Mouse (Mus musculus) MEL (cell line): ENCODE data around the gene Akap1. TPM values are rescaled to one million over a fixed set of nuclear protein-coding genes. Genes with fewer than 3 reads are reported as not detected.

Experiments used
- DNase-seq: peaks from one replicate; pipeline ENCODE4 v3.0.0; 2011; ENCODE audit warnings: low read depth, low spot score
- H3K27ac ChIP-seq: 2 replicates; pipeline ENCODE4 v1.5.1; 2012; ENCODE audit warnings: low read depth, mild to moderate bottlenecking, control low read depth, low read length, moderate library complexity; ENCODE audit not compliant: control insufficient read depth
- H3K27me3 ChIP-seq, 2 experiments: fragments of 150-350 bp in 1 of 2; sonication (generic) in 1 of 2; 2 replicates each; pipeline ENCODE4 v1.6.1; 2012; ENCODE audit warnings: low read length in 2 of 2, mild to moderate bottlenecking in 2 of 2, improper control_type of control experiment in 1 of 2, moderate library complexity in 1 of 2; ENCODE audit not compliant: insufficient read depth in 2 of 2, control insufficient read depth in 1 of 2
- H3K36me3 ChIP-seq, 2 experiments: 2 replicates each; pipeline ENCODE4 v1.6.1; 2012 to 2014; ENCODE audit warnings: low read length in 2 of 2, improper control_type of control experiment in 1 of 2, inconsistent platforms in 1 of 2, mild to moderate bottlenecking in 1 of 2; ENCODE audit not compliant: insufficient read depth in 2 of 2, control insufficient read depth in 1 of 2
- H3K4me1 ChIP-seq, 2 experiments: fragments of 150-350 bp in 1 of 2; sonication (generic) in 1 of 2; 2 replicates each; pipeline ENCODE4 v1.6.1; 2012; ENCODE audit warnings: low read length in 2 of 2, improper control_type of control experiment in 1 of 2, mild to moderate bottlenecking in 1 of 2; ENCODE audit not compliant: insufficient read depth in 2 of 2, control insufficient read depth in 1 of 2
- H3K4me3 ChIP-seq, 2 experiments: fragments of 150-350 bp in 1 of 2; sonication (generic) in 1 of 2; 2 replicates each; pipeline ENCODE4 v1.5.1; 2012; ENCODE audit warnings: low read depth in 2 of 2, low read length in 2 of 2, mild to moderate bottlenecking in 2 of 2, moderate library complexity in 2 of 2, control low read depth in 1 of 2, improper control_type of control experiment in 1 of 2; ENCODE audit not compliant: control insufficient read depth in 1 of 2, insufficient read depth in 1 of 2
- H3K79me2 ChIP-seq: 2 replicates; pipeline ENCODE4 v1.6.1; 2012; ENCODE audit warnings: mild to moderate bottlenecking, low read length, moderate library complexity; ENCODE audit not compliant: control insufficient read depth, poor library complexity, insufficient read depth
- H3K9ac ChIP-seq: 2 replicates; pipeline ENCODE4 v1.6.1; 2012; ENCODE audit warnings: low read depth, mild to moderate bottlenecking, control low read depth, low read length, moderate library complexity; ENCODE audit not compliant: control insufficient read depth, poor library complexity, severe bottlenecking
- H3K9me3 ChIP-seq: fragments of 150-350 bp; sonication (generic); replicated peaks from 2 replicates; pipeline ENCODE4 v1.6.1; 2012; ENCODE audit warnings: mild to moderate bottlenecking, low read length, improper control_type of control experiment, moderate library complexity; ENCODE audit not compliant: insufficient read depth
- BHLHE40 ChIP-seq: IDR thresholded peaks from 2 replicates; pipeline ENCODE4 v1.6.1; 2012; ENCODE audit warnings: low read depth, mild to moderate bottlenecking, inconsistent platforms, low read length, improper control_type of control experiment, borderline replicate concordance
- CHD1 ChIP-seq: IDR thresholded peaks from 2 replicates; pipeline ENCODE4 v1.6.1; 2012; ENCODE audit warnings: low read depth, mild to moderate bottlenecking, inconsistent platforms, low read length, improper control_type of control experiment
- CHD2 ChIP-seq: IDR thresholded peaks from 2 replicates; pipeline ENCODE4 v1.6.1; 2011; ENCODE audit warnings: low read length, improper control_type of control experiment
- ELF1 ChIP-seq: IDR thresholded peaks from 2 replicates; pipeline ENCODE4 v1.6.1; 2014; ENCODE audit warnings: low read depth, mild to moderate bottlenecking, inconsistent platforms, low read length, improper control_type of control experiment, moderate library complexity
- GABPA ChIP-seq: IDR thresholded peaks from 2 replicates; pipeline ENCODE4 v1.6.1; 2012; ENCODE audit warnings: low read depth, mild to moderate bottlenecking, inconsistent platforms, low read length, improper control_type of control experiment, moderate library complexity
- GATA1 ChIP-seq: IDR thresholded peaks from 2 replicates; pipeline ENCODE4 v1.6.1; 2011; ENCODE audit warnings: low read depth, low read length, improper control_type of control experiment
- JUND ChIP-seq: IDR thresholded peaks from 2 replicates; pipeline ENCODE4 v1.6.1; 2011; ENCODE audit warnings: low read depth, mild to moderate bottlenecking, improper control_type of control experiment, low read length
- MAX ChIP-seq: IDR thresholded peaks from 2 replicates; pipeline ENCODE4 v1.6.1; 2011; ENCODE audit warnings: low read length, improper control_type of control experiment
- MXI1 ChIP-seq: IDR thresholded peaks from 2 replicates; pipeline ENCODE4 v1.6.1; 2011; ENCODE audit warnings: mild to moderate bottlenecking, low read depth, low read length, improper control_type of control experiment
- MYC ChIP-seq: IDR thresholded peaks from 2 replicates; pipeline ENCODE4 v1.6.1; 2011; ENCODE audit warnings: low read depth, mild to moderate bottlenecking, low read length, improper control_type of control experiment, moderate library complexity
- NELFE ChIP-seq: IDR thresholded peaks from 2 replicates; pipeline ENCODE4 v1.6.1; 2011; ENCODE audit warnings: low read depth, low read length, improper control_type of control experiment
- POLR2A ChIP-seq, 2 experiments: IDR thresholded peaks; 2 replicates each; pipeline ENCODE4 v1.6.1; 2011 to 2012; ENCODE audit warnings: low read length in 2 of 2, mild to moderate bottlenecking in 2 of 2, control low read depth in 1 of 2, improper control_type of control experiment in 1 of 2, low read depth in 1 of 2, moderate library complexity in 1 of 2; ENCODE audit not compliant: control insufficient read depth in 1 of 2, insufficient read depth in 1 of 2, poor library complexity in 1 of 2
- POLR2AphosphoS2 ChIP-seq: IDR thresholded peaks from 2 replicates; pipeline ENCODE4 v1.6.1; 2011; ENCODE audit warnings: low read length, improper control_type of control experiment
- POLR2AphosphoS5 ChIP-seq: IDR thresholded peaks from 2 replicates; pipeline ENCODE4 v1.6.1; 2012; ENCODE audit warnings: low read depth, borderline replicate concordance, mild to moderate bottlenecking, inconsistent platforms, low read length, moderate library complexity, mixed read lengths
- SIN3A ChIP-seq: IDR thresholded peaks from 2 replicates; pipeline ENCODE4 v1.6.1; 2012; ENCODE audit warnings: low read length, improper control_type of control experiment, inconsistent platforms
- TBP ChIP-seq: IDR thresholded peaks from 2 replicates; pipeline ENCODE4 v1.8.0; 2011; ENCODE audit warnings: low read depth, low read length, improper control_type of control experiment
- TCF12 ChIP-seq: IDR thresholded peaks from 2 replicates; pipeline ENCODE4 v1.6.1; 2014; ENCODE audit warnings: low read depth, mild to moderate bottlenecking, inconsistent platforms, low read length, improper control_type of control experiment, moderate library complexity
- ZNF384 ChIP-seq: IDR thresholded peaks from 2 replicates; pipeline ENCODE4 v1.6.1; 2012; ENCODE audit warnings: low read depth, mild to moderate bottlenecking, inconsistent platforms, low read length, improper control_type of control experiment
- polyA plus RNA-seq, 2 experiments: library from polyadenylated mRNA; stranded (reverse) in 1 of 2; unstranded in 1 of 2; fragments of >175 nt in 1 of 2; fragments of >200 nt in 1 of 2; gene quantifications; 2 replicates each; pipeline versions ENCODE4 v1.2.1 to v1.2.4; 2012; ENCODE audit warnings: low replicate concordance in 2 of 2, low read depth in 1 of 2; ENCODE audit not compliant: insufficient read length in 2 of 2, insufficient read depth in 1 of 2, missing spikeins in 1 of 2
- total RNA-seq: library from RNA; depleted of rRNA; stranded (reverse); fragments of 300-350 nt; gene quantifications from 2 replicates; pipeline ENCODE4 v1.2.3, GENCODE M21; 2012

Akap1 gene
- total and polyA plus RNA-seq, 3 experiments = 39.0 to 70.5 (median 59.6) TPM

DNA sequence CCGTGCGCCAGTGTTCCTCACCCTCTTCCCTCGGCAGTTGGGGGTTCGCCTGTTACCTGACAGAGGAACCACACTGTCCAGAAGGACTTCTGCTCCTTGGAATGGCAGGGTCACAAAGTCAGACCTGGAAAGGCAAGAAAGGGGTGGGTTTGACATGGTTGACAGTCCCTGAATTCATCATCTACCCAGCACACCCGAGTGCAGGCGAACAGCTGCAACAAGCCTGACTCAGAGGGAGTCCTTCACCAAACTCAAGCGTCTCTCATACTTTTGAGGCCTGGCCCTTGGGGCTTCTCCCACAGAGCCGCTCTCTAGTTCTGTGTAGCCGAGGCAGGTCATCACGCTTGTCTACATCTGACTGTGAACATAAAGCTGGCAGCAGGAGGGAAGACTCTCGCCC, 29.8 kb downstream of the Akap1 start:
- peaks cover 2 to 13% of the 10 kb centered on the region in 2 experiments; a peak in 3 of 4 replicates for H3K36me3 ChIP-seq
- H3K4me1 ChIP-seq = no peaks in the 10 kb centered on the region
- H3K79me2 ChIP-seq = no peaks in the 10 kb centered on the region
- no peaks in the 10 kb centered on the region for H3K9me3 ChIP-seq
- no peak overlapping the region for H3K27ac ChIP-seq
- no peak overlapping the region for H3K9ac ChIP-seq
- TF ChIP-seq GABPA = no peak
- no peak for TF ChIP-seq MYC
- TF ChIP-seq ZNF384 = no peak
- TF ChIP-seq MXI1 = no peak
- TF ChIP-seq CHD1 = no peak
- no peak for TF ChIP-seq TBP
- TF ChIP-seq POLR2A (IDR thresholded peaks at IDR 0.05; ENCODE audit: control insufficient read depth in 1 of 2, insufficient read depth in 1 of 2, low read depth in 1 of 2, low read length in 2 of 2, poor library complexity in 1 of 2) = no peak
- no peak for TF ChIP-seq MAX
- TF ChIP-seq ELF1 = no peak
- TF ChIP-seq BHLHE40 = no peak
- TF ChIP-seq, all 39 proteins: peak for 0
- no peak for DNase-seq
- Histone ChIP-seq H3K4me3 (no peak overlapping the region), H3K27me3 (no peaks in the 10 kb centered on the region)

DNA sequence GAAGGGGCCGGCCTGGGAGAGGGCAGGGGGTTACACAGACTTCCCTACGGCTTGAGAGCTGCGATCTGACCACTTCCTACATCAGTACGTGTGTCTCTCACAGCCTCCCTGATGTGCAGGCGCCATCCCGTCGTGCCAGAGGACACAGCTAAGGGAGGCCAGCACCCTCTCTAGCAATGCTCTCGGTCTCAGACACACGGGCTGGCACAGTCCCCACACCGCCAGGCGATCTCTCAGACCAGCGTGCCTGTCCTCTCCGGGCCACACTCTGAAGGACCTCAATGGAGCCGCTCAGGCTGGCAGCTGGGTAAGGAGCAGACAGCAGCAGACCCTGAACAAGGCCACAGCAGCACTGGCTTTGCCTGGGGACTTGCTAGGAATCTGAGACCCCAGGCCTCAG, 30.3 kb downstream of the Akap1 start:
- no peaks in the 10 kb centered on the region for H3K9me3 ChIP-seq
- H3K4me1 ChIP-seq = no peaks in the 10 kb centered on the region
- no peak for DNase-seq
- H3K36me3 ChIP-seq = peaks cover 2 to 13% of the 10 kb centered on the region in 2 experiments; a peak in 3 of 4 replicates
- no peak overlapping the region for H3K9ac ChIP-seq
- H3K27ac ChIP-seq = no peak overlapping the region
- H3K4me3 ChIP-seq = no peak overlapping the region
- H3K79me2 ChIP-seq = no peaks in the 10 kb centered on the region
- no peak for TF ChIP-seq SIN3A
- TF ChIP-seq CHD2 = no peak
- no peak for TF ChIP-seq TCF12
- TF ChIP-seq POLR2AphosphoS2 = no peak
- no peak for TF ChIP-seq NELFE
- no peak for TF ChIP-seq POLR2AphosphoS5
- TF ChIP-seq POLR2A (IDR thresholded peaks at IDR 0.05; ENCODE audit: control insufficient read depth in 1 of 2, insufficient read depth in 1 of 2, low read depth in 1 of 2, low read length in 2 of 2, poor library complexity in 1 of 2) = no peak
- TF ChIP-seq ELF1 = no peak
- no peak for TF ChIP-seq GATA1
- TF ChIP-seq BHLHE40 = no peak
- TF ChIP-seq ZNF384 = no peak
- no peak for TF ChIP-seq CHD1
- TF ChIP-seq JUND = no peak
- H3K27me3 ChIP-seq = no peaks in the 10 kb centered on the region
